ENCODE assay signal across 13 mouse cellular contexts in the genomic region with DNA sequence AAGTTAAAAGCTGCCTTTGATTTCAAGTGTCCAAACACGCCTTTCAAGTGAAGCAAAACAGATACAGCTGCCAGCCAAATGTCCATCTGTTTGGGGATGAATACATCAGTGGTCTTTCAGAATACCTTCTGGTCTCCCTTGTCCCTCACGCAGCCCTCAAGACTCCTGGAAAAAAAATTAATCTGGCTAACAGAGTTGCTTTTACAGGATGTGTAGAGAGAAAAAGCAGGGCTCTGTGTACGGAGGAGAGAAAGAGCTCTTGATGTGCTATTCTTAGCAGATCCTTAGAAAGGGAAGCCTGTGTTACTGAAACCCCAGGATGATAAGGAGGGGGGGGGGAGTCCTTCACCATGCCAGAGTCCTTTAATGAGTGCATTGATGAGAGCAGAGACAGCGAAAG.
DNase-seq lines count a peak whose midpoint lies in the region; ATAC-seq and TF ChIP-seq lines count a peak whose summit lies in the region.
"Had no signal": no experiment of that assay in that cellular context is flagged by ENCODE, and none has a peak within 500 bp of the region (broad histone marks: within the 10 kb centered on the region; RNA-seq: fewer than 3 reads in every experiment).

No protein-coding gene starts in this region.

- 13% methylated on average over 4 of the region's 4 CpGs for WGBS in forebrain, embryonic 15.5 days
- WGBS in forebrain, embryonic 12.5 days, result 25% methylated on average over 4 of the region's 4 CpGs
- WGBS in heart, postnatal 0 days, result 14% methylated on average over 4 of the region's 4 CpGs
- 27% methylated on average over 4 of the region's 4 CpGs for WGBS in midbrain, postnatal 0 days

- peaks cover 11% of the 10 kb centered on the region; the same call in 1 of the 2 replicates for H3K27me3 ChIP-seq in forebrain, embryonic 15.5 days
- peaks cover 55% of the 10 kb centered on the region for H3K27me3 ChIP-seq in forebrain, embryonic 12.5 days
- H3K27me3 ChIP-seq in heart, postnatal 0 days (ENCODE audit: control insufficient read depth, insufficient read depth, low read length), result no peaks in the 10 kb centered on the region
- no peaks in the 10 kb centered on the region for H3K27me3 ChIP-seq in midbrain, postnatal 0 days (ENCODE audit: insufficient read depth, low read length)
- H3K27me3 ChIP-seq: embryonic facial prominence, embryonic 12.5 days had no signal

- peak overlapping the region; percentile 3; the same call in 1 of the 2 replicates for H3K27ac ChIP-seq in forebrain, embryonic 15.5 days (replicated peaks)
- no peak overlapping the region for H3K27ac ChIP-seq in forebrain, embryonic 12.5 days
- H3K27ac ChIP-seq in heart, postnatal 0 days (ENCODE audit: low read depth), result no peak overlapping the region
- H3K27ac ChIP-seq in midbrain, postnatal 0 days (ENCODE audit: low read depth, low read length), result 0 out of 2 replicates have a peak overlapping the region, but pooled peaks have one; percentile 6
- H3K27ac ChIP-seq: embryonic facial prominence, embryonic 12.5 days had no signal

- H3K9me3 ChIP-seq in forebrain, embryonic 15.5 days, result no peaks in the 10 kb centered on the region
- H3K9me3 ChIP-seq in forebrain, embryonic 12.5 days, result no peaks in the 10 kb centered on the region
- no peaks in the 10 kb centered on the region for H3K9me3 ChIP-seq in heart, postnatal 0 days (replicated peaks; ENCODE audit: control insufficient read depth, low read length)
- H3K9me3 ChIP-seq in midbrain, postnatal 0 days (ENCODE audit: low read length), result no peaks in the 10 kb centered on the region
- H3K9me3 ChIP-seq: embryonic facial prominence, embryonic 12.5 days had no signal

- DNase-seq in heart, postnatal 0 days (ENCODE audit: low spot score), result peak; percentile 16
- DNase-seq in heart, adult 11 months, result no peak
- DNase-seq in retina, postnatal 1 day, result peak; percentile 5
- DNase-seq in retina, embryonic 14.5 days (ENCODE audit: low spot score), result no peak
- DNase-seq in midbrain, postnatal 0 days (ENCODE audit: low spot score), result peak; percentile 16
- DNase-seq: cerebellum, adult 8-10 months; lung, embryonic 14.5 days had no signal

- H3K36me3 ChIP-seq in forebrain, embryonic 15.5 days, result no peaks in the 10 kb centered on the region
- H3K36me3 ChIP-seq in forebrain, embryonic 12.5 days (replicated peaks), result no peaks in the 10 kb centered on the region
- no peaks in the 10 kb centered on the region for H3K36me3 ChIP-seq in heart, postnatal 0 days (replicated peaks; ENCODE audit: control insufficient read depth, insufficient read depth, low read length)
- no peaks in the 10 kb centered on the region for H3K36me3 ChIP-seq in midbrain, postnatal 0 days (ENCODE audit: insufficient read depth, low read length)
- H3K36me3 ChIP-seq: embryonic facial prominence, embryonic 12.5 days had no signal

- no peak overlapping the region for H3K4me3 ChIP-seq in forebrain, embryonic 15.5 days
- H3K4me3 ChIP-seq in forebrain, embryonic 12.5 days (replicated peaks), result no peak overlapping the region
- no peak overlapping the region for H3K4me3 ChIP-seq in heart, postnatal 0 days (ENCODE audit: low read depth, low read length)
- no peak overlapping the region for H3K4me3 ChIP-seq in midbrain, postnatal 0 days (ENCODE audit: low read depth, low read length)
- H3K4me3 ChIP-seq: embryonic facial prominence, embryonic 12.5 days; myocyte had no signal

- H3K9ac ChIP-seq in forebrain, embryonic 15.5 days (replicated peaks), result no peak overlapping the region
- no peak overlapping the region for H3K9ac ChIP-seq in forebrain, embryonic 12.5 days
- no peak overlapping the region for H3K9ac ChIP-seq in heart, postnatal 0 days (replicated peaks; ENCODE audit: low read depth, low read length)
- H3K9ac ChIP-seq in midbrain, postnatal 0 days (replicated peaks; ENCODE audit: low read length, poor library complexity, severe bottlenecking), result no peak overlapping the region
- H3K9ac ChIP-seq: embryonic facial prominence, embryonic 12.5 days; lung, embryonic 14.5 days had no signal

- 0 out of 2 replicates have a peak, but pooled peaks have one; percentile 21 for ATAC-seq in forebrain, embryonic 15.5 days (replicated peaks)
- ATAC-seq in forebrain, embryonic 12.5 days (ENCODE audit: low FRiP score), result no peak
- 0 out of 2 replicates have a peak, but pooled peaks have one; percentile 33 for ATAC-seq in heart, postnatal 0 days (ENCODE audit: insufficient read depth, low read depth)
- ATAC-seq in midbrain, postnatal 0 days (ENCODE audit: low FRiP score), result 0 out of 2 replicates have a peak, but pooled peaks have one; percentile 49
- ATAC-seq in frontal cortex, adult (ENCODE audit: low TSS enrichment), result no peak
- ATAC-seq: inflammation-experienced regulatory T-cells, adult 6 months had no signal

- peaks cover 26% of the 10 kb centered on the region for H3K4me1 ChIP-seq in forebrain, embryonic 15.5 days
- H3K4me1 ChIP-seq in forebrain, embryonic 12.5 days, result peaks cover 21% of the 10 kb centered on the region
- 0 out of 2 replicates have a peak, but pooled peaks cover 11% of the 10 kb centered on the region for H3K4me1 ChIP-seq in heart, postnatal 0 days (ENCODE audit: control insufficient read depth, insufficient read depth)
- H3K4me1 ChIP-seq in midbrain, postnatal 0 days (ENCODE audit: insufficient read depth, low read length), result no peaks in the 10 kb centered on the region
- H3K4me1 ChIP-seq: embryonic facial prominence, embryonic 12.5 days had no signal

- no peak for TF ChIP-seq CTCF in heart, postnatal 0 days (IDR thresholded peaks at IDR 0.05; ENCODE audit: low read depth)
- TF ChIP-seq CTCF in midbrain, postnatal 0 days (IDR thresholded peaks at IDR 0.05), result no peak

- TF ChIP-seq EP300 in heart, postnatal 0 days (IDR thresholded peaks at IDR 0.05; ENCODE audit: low read depth), result no peak

- no peak overlapping the region for H3K4me2 ChIP-seq in forebrain, embryonic 15.5 days (replicated peaks)
- no peak overlapping the region for H3K4me2 ChIP-seq in forebrain, embryonic 12.5 days
- peak overlapping the region; percentile 44 for H3K4me2 ChIP-seq in heart, postnatal 0 days (ENCODE audit: low read depth, low read length)
- H3K4me2 ChIP-seq in midbrain, postnatal 0 days (ENCODE audit: low read depth, low read length, poor library complexity, severe bottlenecking), result no peak overlapping the region
- H3K4me2 ChIP-seq: embryonic facial prominence, embryonic 12.5 days; lung, embryonic 14.5 days had no signal

Comparison
In these comparisons a context has a peak if more than half of its experiments do, and no peak if none do; other contexts are left out.
1. ATAC-seq: peak in forebrain, embryonic 15.5 days (single experiment), heart, postnatal 0 days (single experiment) and midbrain, postnatal 0 days (single experiment); none in forebrain, embryonic 12.5 days (single experiment) and frontal cortex, adult (single experiment).
2. H3K27ac ChIP-seq: peak in forebrain, embryonic 15.5 days (single experiment) and midbrain, postnatal 0 days (single experiment); none in forebrain, embryonic 12.5 days (single experiment) and heart, postnatal 0 days (single experiment).
3. DNase-seq: peak in heart, postnatal 0 days (single experiment), retina, postnatal 1 day (single experiment) and midbrain, postnatal 0 days (single experiment); none in heart, adult 11 months (single experiment) and retina, embryonic 14.5 days (single experiment).